Mouse (Mus musculus): ENCODE results near the gene Smndc1. TPM values are rescaled to one million over a fixed set of nuclear protein-coding genes. Genes with fewer than 3 reads are reported as not detected.

The Smndc1 gene
- polyA plus RNA-seq, 1 experiment = 26.1 TPM

DNA sequence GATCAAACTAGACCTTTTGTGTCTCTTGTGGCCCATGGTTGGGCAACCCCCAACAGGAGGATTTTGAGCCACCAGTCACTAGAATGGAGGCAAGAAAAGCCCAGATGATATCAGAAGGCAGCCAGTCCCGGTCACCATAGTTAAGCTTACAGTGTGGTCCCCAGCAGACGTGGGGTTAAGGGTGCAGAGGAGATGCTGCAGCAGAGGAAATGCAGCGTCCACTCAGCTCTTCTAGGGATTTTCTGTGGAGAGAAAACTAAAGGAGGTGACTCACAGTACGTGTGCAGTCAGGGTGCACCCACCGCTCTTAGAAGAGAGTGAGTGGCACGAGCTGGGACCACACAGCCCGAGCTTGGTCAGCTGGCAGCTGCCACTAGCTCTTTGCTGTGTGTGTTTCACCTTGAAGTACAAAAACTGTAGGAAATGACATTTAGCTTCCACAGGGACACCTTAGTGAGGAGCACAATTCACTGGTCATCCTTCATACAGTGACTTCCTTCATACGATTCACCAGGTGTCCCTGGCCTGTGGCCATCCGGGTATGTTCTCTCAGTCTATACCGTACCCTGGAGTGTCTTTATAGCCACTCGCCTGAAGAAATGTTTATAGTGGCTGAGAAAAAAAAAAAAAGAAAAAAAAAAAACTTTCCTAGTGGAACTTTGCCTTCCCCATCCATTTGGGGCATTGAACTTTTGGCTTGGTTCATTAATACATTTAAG is 24.2 kb downstream of the Smndc1 start:
- 28% methylated on average over 11 of the region's 11 CpGs for WGBS
- peaks cover 29% of the 10 kb centered on the region for H3K4me1 ChIP-seq (ENCODE audit: control insufficient read depth, insufficient read depth, low read length)
- no peak for TF ChIP-seq CTCF (IDR thresholded peaks at IDR 0.05; ENCODE audit: borderline replicate concordance, insufficient read depth, low read depth, low read length)
- TF ChIP-seq POLR2A (IDR thresholded peaks at IDR 0.05; ENCODE audit: borderline replicate concordance, insufficient read depth, low read length) = no peak
- H3K27ac ChIP-seq (ENCODE audit: insufficient read depth, low read length) = peak overlapping the region; percentile 88
- no peaks in the 10 kb centered on the region for H3K27me3 ChIP-seq (ENCODE audit: control insufficient read depth, insufficient read depth, low read length)
- H3K4me3 ChIP-seq (replicated peaks; ENCODE audit: insufficient read depth, low read depth, low read length) = no peak overlapping the region
- peak in 1 of 2 experiments; percentile 45 for DNase-seq

DNA sequence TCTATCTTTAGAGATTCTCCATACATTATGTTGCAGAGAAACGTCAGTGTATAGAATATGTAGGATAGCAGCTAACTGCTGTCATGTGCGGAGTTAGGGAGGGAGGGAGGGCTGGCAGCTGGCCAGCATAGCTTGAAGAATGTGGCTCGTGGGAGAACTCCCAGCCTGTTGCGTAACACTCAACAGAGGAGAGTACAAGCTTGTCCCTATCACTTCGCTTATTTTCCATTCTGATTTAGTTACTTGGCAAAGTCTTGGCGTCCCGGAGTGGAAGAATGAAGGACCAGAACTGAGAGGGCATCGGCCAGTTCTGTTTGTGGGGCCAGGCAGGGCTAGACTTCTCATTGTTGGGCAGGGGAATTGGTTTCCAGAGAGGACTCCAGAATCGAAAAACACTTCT is 25.4 kb downstream of the Smndc1 start:
- Histone ChIP-seq H3K4me1 (ENCODE audit: control insufficient read depth, insufficient read depth, low read length) (peaks cover 32% of the 10 kb centered on the region), H3K27ac (ENCODE audit: insufficient read depth, low read length) (peak overlapping the region; percentile 91; the same call in 1 of the 2 replicates), H3K27me3 (ENCODE audit: control insufficient read depth, insufficient read depth, low read length) (no peaks in the 10 kb centered on the region), H3K4me3 (replicated peaks; ENCODE audit: insufficient read depth, low read depth, low read length) (peak overlapping the region; percentile 43)
- peak; percentile 72 to 77 for DNase-seq
- 2% methylated on average over 9 of the region's 9 CpGs for WGBS
- no peak for TF ChIP-seq POLR2A (IDR thresholded peaks at IDR 0.05; ENCODE audit: borderline replicate concordance, insufficient read depth, low read length)
- TF ChIP-seq CTCF (IDR thresholded peaks at IDR 0.05; ENCODE audit: borderline replicate concordance, insufficient read depth, low read depth, low read length) = no peak

DNA sequence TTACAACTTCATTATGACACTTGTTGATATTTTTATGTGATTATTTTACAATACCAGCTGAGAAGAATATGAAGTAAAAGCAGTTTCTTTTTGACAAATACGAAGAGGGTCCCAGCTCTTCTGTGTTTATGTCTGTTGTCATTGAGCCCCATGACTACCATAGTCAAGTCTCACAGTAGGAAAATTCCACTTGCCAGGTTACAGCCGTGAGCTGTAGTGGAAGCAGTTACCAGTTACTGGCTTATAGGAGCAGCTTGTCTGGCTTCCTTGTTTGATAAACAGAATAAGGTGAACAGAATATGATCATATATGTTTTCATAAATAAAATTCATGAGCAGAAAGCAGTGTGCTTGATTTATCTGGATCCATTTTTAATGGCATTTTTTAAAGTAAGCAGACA is 25.8 kb downstream of the Smndc1 start:
- Histone ChIP-seq H3K4me1 (ENCODE audit: control insufficient read depth, insufficient read depth, low read length) (peaks cover 32% of the 10 kb centered on the region), H3K27ac (ENCODE audit: insufficient read depth, low read length) (no peak overlapping the region), H3K4me3 (replicated peaks; ENCODE audit: insufficient read depth, low read depth, low read length) (no peak overlapping the region), H3K27me3 (ENCODE audit: control insufficient read depth, insufficient read depth, low read length) (no peaks in the 10 kb centered on the region)
- peak in 1 of 2 experiments; percentile 17 for DNase-seq
- WGBS = 19% methylated on average over 2 of the region's 2 CpGs
- TF ChIP-seq CTCF (IDR thresholded peaks at IDR 0.05; ENCODE audit: borderline replicate concordance, insufficient read depth, low read depth, low read length) = no peak
- no peak for TF ChIP-seq POLR2A (IDR thresholded peaks at IDR 0.05; ENCODE audit: borderline replicate concordance, insufficient read depth, low read length)

DNA sequence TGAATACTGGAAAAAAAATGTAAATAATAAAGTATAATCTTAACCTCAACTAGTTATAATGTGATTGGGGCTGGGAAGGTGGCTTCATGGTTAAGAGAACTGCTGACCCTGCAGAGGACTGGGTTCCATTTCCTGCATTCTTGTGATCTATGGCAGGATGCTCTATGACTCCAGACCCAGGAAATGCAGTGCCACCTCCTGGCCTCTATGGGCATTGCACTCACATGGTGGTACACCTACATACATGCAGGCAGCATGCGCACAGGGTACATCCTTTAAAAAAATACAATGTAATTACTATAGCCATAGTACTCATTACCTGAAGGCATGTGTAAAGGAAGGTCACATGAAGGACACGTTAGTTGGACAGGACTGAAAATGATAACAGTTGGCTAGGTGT is 27.4 kb downstream of the Smndc1 start:
- H3K4me3 ChIP-seq (replicated peaks; ENCODE audit: insufficient read depth, low read depth, low read length) = no peak overlapping the region
- no peak overlapping the region; the same call in 1 of the 2 replicates for H3K27ac ChIP-seq (ENCODE audit: insufficient read depth, low read length)
- WGBS = 38% methylated on average over 2 of the region's 2 CpGs
- H3K4me1 ChIP-seq (ENCODE audit: control insufficient read depth, insufficient read depth, low read length) = peaks cover 28% of the 10 kb centered on the region
- TF ChIP-seq POLR2A (IDR thresholded peaks at IDR 0.05; ENCODE audit: borderline replicate concordance, insufficient read depth, low read length) (no peak), CTCF (IDR thresholded peaks at IDR 0.05; ENCODE audit: borderline replicate concordance, insufficient read depth, low read depth, low read length) (peak; percentile 57)
- DNase-seq = peak in 1 of 2 experiments; percentile 58
- no peaks in the 10 kb centered on the region for H3K27me3 ChIP-seq (ENCODE audit: control insufficient read depth, insufficient read depth, low read length)

DNA sequence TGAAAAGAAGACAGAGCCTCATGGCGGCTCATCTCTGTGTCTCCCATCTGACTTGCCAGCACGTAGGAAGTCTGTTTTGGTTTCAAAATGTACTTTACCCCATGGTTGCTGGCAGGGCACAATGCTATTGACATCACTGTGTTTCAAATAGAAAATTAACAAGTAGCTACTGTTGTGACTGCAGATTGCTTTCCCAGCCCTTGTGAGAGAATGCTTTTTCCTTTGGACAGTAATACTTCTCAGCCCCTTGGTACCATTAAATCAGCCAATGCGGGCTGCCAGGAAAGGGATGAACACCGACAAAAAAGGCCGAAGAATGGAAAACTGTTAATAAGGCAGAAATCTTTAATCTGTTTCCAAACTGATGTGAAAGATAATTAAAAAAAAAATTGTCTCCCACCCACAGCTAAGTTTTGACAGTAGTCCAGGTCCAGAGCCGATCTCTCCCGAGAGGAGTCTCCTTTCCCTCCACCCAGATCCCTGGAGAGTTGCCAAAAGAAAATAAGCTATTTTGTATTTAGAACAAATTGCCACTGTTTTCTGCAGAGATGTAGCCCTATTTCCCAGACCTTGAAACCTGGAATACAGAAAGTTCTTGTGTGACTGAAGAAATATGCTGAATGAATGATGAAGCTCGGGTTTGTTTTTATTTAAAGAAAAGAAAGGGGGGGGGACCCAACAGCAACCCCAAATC is 30.0 kb downstream of the Smndc1 start:
- Histone ChIP-seq H3K27ac (ENCODE audit: insufficient read depth, low read length) (peak overlapping the region; percentile 77), H3K4me3 (replicated peaks; ENCODE audit: insufficient read depth, low read depth, low read length) (peak overlapping the region; percentile 46), H3K4me1 (ENCODE audit: control insufficient read depth, insufficient read depth, low read length) (peaks cover 20% of the 10 kb centered on the region), H3K27me3 (ENCODE audit: control insufficient read depth, insufficient read depth, low read length) (no peaks in the 10 kb centered on the region)
- TF ChIP-seq POLR2A (IDR thresholded peaks at IDR 0.05; ENCODE audit: borderline replicate concordance, insufficient read depth, low read length) = peak; percentile 36; the same call in 1 of the 2 replicates
- no peak for TF ChIP-seq CTCF (IDR thresholded peaks at IDR 0.05; ENCODE audit: borderline replicate concordance, insufficient read depth, low read depth, low read length)
- WGBS = 3% methylated on average over 8 of the region's 8 CpGs
- peak; percentile 69 to 84 for DNase-seq

DNA sequence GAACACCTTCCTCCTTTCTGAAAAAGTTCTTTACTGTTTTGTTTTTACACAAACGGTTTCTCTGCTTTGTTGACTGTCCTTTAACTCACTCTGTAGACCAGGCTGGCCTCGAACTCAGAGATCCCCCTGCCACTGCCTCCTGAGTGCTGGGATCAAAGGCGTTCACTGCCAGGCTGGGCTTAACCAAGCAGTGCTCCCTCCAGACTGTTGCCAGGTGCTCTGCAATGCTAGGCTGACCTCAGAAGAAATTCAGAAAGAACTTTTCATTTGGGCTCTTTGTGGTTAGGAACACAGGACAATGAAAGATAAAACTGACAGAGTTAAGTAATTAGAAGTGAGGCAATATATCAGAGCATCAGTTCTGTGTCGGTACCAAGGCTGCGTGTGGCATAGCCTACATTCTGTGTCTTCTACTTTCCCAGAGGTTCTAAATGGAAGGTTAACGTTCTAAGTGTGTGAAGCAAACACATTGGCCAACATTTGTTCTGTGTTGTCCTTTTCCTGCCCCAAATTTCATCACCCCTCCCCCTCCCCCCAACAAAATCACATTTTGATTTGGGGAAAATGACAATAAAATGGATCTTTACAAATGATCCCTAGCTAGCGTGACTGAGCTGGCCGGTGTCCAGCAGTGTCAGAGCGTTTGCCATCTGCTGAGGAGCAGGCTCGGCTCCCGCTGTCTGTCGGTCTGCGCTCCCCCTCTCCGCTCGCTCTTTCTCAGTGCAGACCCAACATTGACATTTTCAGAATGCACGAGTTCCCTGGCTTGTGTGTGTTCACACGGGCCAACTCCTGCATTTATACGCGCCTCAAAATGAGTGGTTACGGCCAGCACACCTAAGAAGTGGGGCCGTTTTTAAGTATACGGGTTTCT is 31.0 kb downstream of the Smndc1 start:
- H3K27ac ChIP-seq (ENCODE audit: insufficient read depth, low read length) = peak overlapping the region; percentile 77
- peak overlapping the region; percentile 46 for H3K4me3 ChIP-seq (replicated peaks; ENCODE audit: insufficient read depth, low read depth, low read length)
- TF ChIP-seq CTCF (IDR thresholded peaks at IDR 0.05; ENCODE audit: borderline replicate concordance, insufficient read depth, low read depth, low read length) (no peak), POLR2A (IDR thresholded peaks at IDR 0.05; ENCODE audit: borderline replicate concordance, insufficient read depth, low read length) (0 out of 2 replicates have a peak, but pooled peaks have one; percentile 27)
- H3K4me1 ChIP-seq (ENCODE audit: control insufficient read depth, insufficient read depth, low read length) = peaks cover 20% of the 10 kb centered on the region
- 3% methylated on average over 22 of the region's 22 CpGs for WGBS
- no peaks in the 10 kb centered on the region for H3K27me3 ChIP-seq (ENCODE audit: control insufficient read depth, insufficient read depth, low read length)
- peak; percentile 89 to 90 for DNase-seq

DNA sequence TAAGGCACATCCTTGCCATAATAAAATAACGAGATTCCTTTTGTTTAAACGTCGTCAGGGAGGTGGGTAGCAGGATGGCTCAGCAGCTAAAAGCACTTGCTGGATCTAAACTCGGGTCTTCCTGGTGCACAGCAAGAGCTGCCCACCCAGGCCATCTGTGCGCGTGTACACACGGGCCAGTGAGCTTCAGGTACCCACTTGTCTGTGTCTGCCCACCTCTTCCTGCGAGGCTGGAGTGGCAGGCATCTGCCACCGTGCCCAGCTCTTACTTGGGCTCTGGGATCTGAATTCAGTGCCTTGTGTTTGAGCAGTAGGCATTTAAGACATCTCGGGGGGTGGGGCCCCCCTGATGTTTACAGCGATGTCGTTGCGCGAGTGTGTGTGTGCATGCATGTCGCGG is 35.3 kb downstream of the Smndc1 start:
- Histone ChIP-seq H3K4me1 (ENCODE audit: control insufficient read depth, insufficient read depth, low read length) (peaks cover 29% of the 10 kb centered on the region), H3K27ac (ENCODE audit: insufficient read depth, low read length) (peak overlapping the region; percentile 94), H3K27me3 (ENCODE audit: control insufficient read depth, insufficient read depth, low read length) (no peaks in the 10 kb centered on the region), H3K4me3 (replicated peaks; ENCODE audit: insufficient read depth, low read depth, low read length) (peak overlapping the region; percentile 10)
- peak; percentile 59 to 67 for DNase-seq
- 12% methylated on average over 16 of the region's 16 CpGs for WGBS
- TF ChIP-seq POLR2A (IDR thresholded peaks at IDR 0.05; ENCODE audit: borderline replicate concordance, insufficient read depth, low read length) = no peak
- no peak for TF ChIP-seq CTCF (IDR thresholded peaks at IDR 0.05; ENCODE audit: borderline replicate concordance, insufficient read depth, low read depth, low read length)

All from cerebellum, adult 2 months (tissue).